Mouse (Mus musculus): Measurements from ENCODE around the gene Ssh2. TPM values are rescaled to one million over a fixed set of nuclear protein-coding genes. Genes with fewer than 3 reads are reported as not detected.

Gene Ssh2
- polyA plus RNA-seq, 1 experiment = 11.7 TPM

DNA sequence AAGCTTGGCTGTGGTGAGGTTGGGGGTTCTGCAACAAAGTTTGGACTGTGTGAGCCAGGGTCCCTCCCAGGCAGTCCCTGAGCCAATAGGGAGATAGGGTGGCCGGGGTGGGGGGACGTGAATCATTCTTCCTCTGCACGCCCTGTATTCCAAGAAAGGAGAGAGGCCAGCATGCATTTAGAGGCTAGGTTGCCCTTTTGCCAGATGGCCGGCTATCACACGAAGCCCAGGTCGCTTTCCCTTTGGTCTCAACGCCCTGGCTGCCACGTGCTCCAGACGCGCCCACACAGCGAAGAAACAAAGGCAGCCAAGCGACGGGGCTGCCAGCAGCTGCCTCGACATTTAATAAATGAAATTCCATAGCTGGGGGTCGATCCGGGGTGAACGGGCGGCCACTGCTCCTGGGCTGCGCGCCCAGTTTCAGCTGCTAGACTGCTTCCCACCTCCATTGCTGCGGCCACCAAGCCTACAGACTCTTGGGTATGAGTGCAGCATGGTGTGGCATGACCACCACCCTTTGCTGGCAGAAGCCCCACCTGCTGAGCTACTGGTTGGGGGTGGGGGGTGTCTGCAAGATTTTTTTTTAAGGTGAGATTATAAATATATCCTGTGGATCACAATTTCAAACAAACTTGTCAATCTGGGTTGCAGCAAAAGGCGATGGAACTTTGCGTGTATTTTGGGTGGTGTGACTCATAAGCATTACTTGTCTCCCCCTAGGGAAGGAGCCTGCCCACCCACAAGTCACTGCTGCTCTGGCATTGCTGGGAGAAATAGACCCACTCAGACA is 275.6 kb downstream of the Ssh2 start:
- no peak for DNase-seq (ENCODE audit: low spot score)

DNA sequence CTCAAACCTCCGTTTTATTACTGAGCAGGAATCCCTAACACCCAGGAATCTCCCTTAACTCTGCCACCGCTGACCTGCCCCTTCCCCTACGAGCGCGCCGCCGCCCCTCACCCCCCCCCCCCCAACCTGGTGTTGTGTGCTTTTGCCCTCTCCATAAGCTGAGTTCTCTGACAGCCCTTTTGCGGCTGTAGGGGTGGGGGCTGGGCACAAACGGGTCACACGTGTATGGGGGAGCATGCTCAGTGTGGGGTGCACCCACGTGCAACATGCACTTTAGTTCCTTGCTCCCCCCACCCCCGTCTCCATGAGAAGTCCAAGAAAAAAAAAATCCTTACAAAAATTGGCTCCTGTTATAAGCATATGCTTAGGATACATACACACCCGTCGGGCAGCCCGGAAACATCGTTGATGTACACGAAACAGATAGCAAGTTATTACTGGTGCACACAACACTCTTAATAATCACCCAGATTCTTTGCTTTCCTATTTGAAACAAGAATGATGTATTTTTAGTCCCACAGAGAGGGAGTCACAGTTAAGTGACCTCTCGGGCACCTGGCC is 276.3 kb downstream of the Ssh2 start:
- DNase-seq (ENCODE audit: low spot score) = no peak

- peak; percentile 84 for DNase-seq (ENCODE audit: low spot score)
Observed at GRCm38 (mm10) chr11:77492911-77493332, 276.8 kb downstream of the Ssh2 start.

GRCm38 (mm10) chr11:77493512-77494343 is 277.6 kb downstream of the Ssh2 start, which contains the start of gene Git1:
Gene Git1 (plus strand): TSS chr11:77493562.
- DNase-seq (ENCODE audit: low spot score) = no peak

DNA sequence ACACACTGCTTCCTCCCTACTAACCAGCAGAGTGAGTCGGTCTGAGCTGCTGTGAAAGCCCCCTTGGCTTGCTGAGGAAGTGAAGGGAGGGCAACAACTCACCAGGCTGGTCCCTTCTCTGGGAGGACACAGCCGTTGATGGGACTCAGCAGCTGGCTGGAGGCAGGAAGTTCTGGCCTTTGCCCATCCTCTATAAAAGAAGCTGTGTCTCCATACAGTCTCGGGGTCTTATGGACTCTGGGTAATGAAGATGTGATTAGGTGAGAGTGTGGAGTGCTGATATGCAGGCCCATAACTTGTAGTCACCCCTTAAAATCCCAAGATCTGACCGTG is 278.2 kb downstream of the Ssh2 start:
- DNase-seq (ENCODE audit: low spot score) = no peak

DNA sequence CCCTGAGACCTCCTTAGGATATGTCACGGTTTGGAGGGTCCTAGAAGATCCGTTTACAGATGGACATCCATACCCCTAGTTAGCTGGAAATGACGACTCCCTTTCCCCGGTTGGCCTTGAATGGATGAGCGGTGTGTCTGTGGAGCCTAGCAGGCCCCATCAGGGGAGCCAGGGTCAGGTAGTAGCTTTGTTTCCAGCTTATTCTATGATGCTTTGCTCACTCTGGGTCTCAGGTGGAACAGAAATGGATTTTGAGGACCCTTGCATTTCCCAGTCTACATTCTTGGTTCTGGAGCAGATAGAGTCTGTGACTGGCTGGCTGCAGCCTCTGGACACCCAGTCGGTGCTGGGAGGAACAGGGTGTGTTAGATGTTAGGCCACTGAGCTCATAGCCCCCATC is 278.7 kb downstream of the Ssh2 start:
- DNase-seq (ENCODE audit: low spot score) = no peak

GRCm38 (mm10) chr11:77495507-77495906 is 279.4 kb downstream of the Ssh2 start:
- DNase-seq (ENCODE audit: low spot score) = no peak

DNA sequence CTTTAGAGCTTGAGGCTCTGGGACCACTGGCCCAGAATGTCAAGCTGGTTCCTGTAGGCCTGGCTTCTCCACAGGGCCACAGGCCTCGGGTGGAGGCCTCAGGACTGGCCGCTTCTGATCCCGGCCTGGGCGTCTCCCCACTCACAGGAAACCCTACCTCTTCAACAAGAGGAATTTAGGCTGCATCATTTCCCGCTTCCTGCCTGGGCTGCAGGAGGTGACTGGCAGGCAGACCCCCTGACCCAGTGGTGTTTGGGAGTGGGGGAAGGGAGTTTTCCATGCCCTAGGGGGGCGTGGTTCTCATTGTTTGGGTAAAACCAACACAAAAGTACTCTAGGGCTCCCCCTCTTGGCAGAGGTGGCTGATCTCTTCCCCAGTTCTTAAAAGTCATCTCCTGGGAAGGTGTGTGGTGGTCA is 281.3 kb downstream of the Ssh2 start:
- DNase-seq (ENCODE audit: low spot score) = no peak

DNA sequence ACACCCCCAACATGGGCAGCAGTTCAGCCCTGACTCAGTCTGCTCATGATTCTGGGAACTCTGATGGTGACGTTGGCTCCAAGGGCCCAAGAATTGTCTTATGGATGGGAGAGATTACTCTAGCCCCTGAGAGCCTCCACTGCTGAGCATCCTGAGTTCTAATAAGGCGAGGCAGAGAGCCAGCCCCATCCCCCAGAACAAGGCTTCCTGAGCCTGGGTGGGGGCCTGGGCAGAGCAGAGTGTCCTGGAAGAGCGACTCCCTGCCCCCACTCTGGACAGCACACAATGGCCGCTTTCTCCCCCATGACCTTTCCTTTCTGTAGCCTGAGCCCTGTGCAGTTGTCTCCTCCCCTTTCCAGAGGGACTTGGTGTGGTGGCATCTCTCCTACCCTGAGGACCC is 281.8 kb downstream of the Ssh2 start:
- DNase-seq (ENCODE audit: low spot score) = no peak

GRCm38 (mm10) chr11:77498261-77499139 is 282.4 kb downstream of the Ssh2 start:
- no peak for DNase-seq (ENCODE audit: low spot score)

DNA sequence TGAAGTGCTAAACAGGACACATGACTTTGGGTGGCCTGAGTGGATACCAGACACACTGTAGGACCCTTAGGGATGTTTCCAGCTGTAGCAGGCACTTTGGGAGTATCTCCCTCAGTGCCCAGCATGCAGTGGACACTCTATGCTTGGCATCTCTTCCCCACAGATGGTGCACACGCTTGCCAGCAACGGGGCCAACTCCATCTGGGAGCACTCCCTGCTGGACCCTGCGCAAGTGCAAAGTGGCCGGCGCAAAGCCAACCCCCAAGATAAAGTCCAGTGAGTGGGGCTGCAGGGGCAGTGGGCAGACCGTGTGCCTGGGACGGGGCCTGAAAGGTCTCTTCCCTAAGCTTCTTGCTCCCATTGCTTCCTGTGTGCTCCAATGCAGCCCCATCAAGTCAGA is 283.3 kb downstream of the Ssh2 start:
- DNase-seq (ENCODE audit: low spot score) = no peak

GRCm38 (mm10) chr11:77500361-77501325 is 284.6 kb downstream of the Ssh2 start:
- DNase-seq (ENCODE audit: low spot score) = no peak

DNA sequence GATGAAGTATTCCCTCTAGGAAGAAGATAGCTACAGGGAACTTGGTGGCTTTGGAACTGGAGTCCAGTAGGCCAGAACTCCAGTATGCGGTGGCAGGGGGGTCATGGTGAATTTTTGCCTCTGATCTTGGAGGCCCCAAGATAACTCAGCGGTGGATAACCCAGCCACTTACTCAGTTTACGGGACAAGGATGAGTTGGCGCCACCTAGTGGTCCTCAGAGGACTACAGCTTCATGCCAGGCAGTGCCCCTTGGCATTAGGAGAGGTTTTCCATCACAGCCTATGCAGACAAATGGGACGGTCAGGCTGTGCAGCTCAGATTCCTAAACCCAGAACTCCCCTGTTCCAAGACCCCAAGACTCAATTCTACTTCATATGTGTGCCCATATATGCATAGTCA is 285.3 kb downstream of the Ssh2 start:
- DNase-seq (ENCODE audit: low spot score) = no peak

DNA sequence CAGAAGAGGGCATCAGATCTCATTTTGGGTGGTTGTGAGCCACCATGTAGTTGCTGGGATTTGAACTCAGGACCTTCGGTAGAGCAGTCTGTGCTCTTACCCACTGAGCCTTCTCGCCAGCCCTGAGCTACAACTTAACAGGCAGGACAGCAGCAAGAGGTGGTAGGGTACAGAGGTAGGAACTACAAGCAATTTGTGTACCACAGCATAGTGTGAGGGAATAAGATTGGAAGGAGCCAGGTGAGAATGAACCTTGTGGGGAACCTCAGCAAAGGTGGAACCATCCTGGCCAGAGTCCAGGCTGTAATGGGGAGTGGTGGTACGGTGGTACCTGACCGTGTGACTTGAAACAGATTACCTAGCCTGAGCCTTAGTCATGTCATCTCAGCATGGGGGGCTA is 285.9 kb downstream of the Ssh2 start:
- DNase-seq (ENCODE audit: low spot score) = no peak

DNA sequence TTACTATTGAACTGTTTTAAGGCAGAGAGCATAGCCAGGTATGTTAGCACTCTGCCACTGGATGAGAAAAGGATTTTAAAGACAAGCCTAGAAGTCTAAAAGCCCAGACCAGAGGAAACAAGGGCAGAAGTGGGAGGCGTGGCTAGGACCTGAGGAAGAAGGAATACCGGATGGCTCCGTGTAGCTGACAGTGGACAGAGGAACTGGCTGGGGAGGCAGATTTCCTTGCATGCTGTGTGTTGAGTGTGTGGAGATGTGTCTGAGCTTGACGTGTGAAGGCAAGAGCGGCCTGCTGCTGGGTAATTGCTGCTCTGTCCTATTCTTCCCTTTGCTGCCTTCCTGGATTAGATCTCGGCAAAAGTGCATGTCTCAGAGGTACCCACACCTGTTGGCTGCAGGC is 286.4 kb downstream of the Ssh2 start:
- no peak for DNase-seq (ENCODE audit: low spot score)

- DNase-seq (ENCODE audit: low spot score) = no peak
Observed at GRCm38 (mm10) chr11:77503511-77503910, 287.4 kb downstream of the Ssh2 start.

DNA sequence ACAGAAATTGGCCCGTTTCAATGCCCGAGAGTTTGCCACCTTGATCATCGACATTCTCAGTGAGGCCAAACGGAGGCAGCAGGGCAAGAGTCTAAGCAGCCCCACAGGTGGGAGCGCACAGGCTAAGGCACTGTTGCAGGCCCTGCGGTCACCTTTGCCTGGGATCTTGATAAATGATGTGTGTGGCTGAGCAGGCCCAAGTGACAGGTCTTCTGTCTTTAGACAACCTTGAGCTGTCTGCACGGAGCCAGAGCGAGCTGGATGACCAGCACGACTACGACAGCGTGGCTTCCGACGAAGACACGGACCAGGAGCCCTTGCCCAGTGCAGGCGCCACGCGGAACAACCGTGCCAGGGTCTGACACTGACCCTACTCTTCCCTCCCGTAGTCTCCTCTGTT is 288.3 kb downstream of the Ssh2 start:
- DNase-seq (ENCODE audit: low spot score) = no peak

DNA sequence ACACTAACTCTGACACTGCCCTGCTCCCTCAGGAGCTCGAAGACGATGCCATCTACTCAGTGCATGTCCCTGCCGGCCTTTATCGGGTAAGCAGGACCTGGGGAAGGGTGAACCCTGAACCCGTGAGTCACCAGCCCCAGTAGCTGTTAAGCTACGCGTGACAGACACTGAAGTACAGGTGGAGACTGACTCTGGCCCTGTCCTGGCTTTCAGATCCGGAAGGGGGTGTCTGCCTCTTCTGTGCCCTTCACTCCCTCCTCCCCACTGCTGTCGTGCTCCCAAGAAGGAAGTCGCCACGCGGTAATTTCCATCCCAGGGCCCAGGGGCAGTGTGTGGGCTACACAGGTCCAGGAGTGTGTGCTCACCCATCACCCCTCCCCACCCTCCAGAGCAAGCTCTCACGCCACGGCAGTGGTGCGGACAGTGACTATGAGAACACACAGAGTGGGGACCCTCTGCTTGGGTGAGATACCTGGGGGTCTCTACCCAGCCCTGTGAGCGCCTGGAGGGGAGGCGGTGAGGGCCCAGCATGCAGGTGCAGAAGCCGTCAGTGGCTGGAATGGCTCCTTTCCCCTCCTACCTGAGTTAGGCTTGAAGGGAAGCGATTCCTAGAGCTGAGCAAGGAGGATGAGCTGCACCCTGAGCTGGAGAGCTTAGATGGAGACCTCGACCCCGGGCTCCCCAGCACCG is 289.3 kb downstream of the Ssh2 start:
- no peak for DNase-seq (ENCODE audit: low spot score)

GRCm38 (mm10) chr11:77506273-77506672 is 290.2 kb downstream of the Ssh2 start:
- no peak for DNase-seq (ENCODE audit: low spot score)

DNA sequence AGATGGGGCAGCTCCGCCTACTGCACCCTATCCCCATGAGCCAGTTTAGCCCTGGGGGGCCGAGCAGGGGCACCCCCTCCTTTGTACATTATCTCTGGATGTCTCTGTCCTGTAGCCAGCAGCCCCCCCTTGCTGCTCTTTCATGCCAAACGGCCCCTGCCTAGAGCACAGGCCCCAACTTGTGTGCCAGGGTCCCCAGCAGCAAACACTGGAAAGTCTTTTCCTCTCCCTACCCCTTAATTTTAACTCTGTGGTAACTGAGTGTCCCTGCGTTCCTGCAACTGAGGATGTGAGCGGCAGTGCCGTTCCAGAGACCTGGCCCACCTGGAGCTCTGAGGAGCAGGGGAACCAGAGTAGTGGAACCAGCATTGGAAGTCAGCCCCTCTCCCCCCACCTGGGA is 290.9 kb downstream of the Ssh2 start:
- DNase-seq (ENCODE audit: low spot score) = no peak

Measured in urinary bladder, adult 2 months (tissue).